Mouse (Mus musculus): ENCODE measurements around the gene Gm17482. TPM values are rescaled to one million over a fixed set of nuclear protein-coding genes. Genes with fewer than 3 reads are reported as not detected.

The Gm17482 gene
- polyA plus RNA-seq, 1 experiment from 2014 or later = not detected

GRCm38 (mm10) chr6:115271326-115271725 lies 44.2 kb downstream of the Gm17482 start:
- Histone ChIP-seq H3K36me3 (ENCODE audit: insufficient read depth, low read length) (no peaks in the 10 kb centered on the region), H3K4me1 (replicated peaks; ENCODE audit: insufficient read depth, low read length) (peaks cover 5% of the 10 kb centered on the region; the same call in 1 of the 2 replicates), H3K4me2 (ENCODE audit: low read length) (no peak overlapping the region), H3K9ac (ENCODE audit: low read depth, low read length) (no peak overlapping the region), H3K27ac (no peak overlapping the region), H3K27me3 (ENCODE audit: insufficient read depth, low read length) (no peaks in the 10 kb centered on the region), H3K4me3 (replicated peaks; ENCODE audit: low read depth, low read length) (no peak overlapping the region), H3K9me3 (replicated peaks; ENCODE audit: low read length) (no peaks in the 10 kb centered on the region)
- no peak for ATAC-seq (replicated peaks; ENCODE audit: low FRiP score, low read depth)
- TF ChIP-seq CTCF (IDR thresholded peaks at IDR 0.05; ENCODE audit: low read depth) = no peak
- no peak for DNase-seq (ENCODE audit: low spot score)
- 71% methylated on average over 3 of the region's 3 CpGs for WGBS

- no peaks in the 10 kb centered on the region for H3K9me3 ChIP-seq (replicated peaks; ENCODE audit: low read length)
- no peak overlapping the region for H3K9ac ChIP-seq (ENCODE audit: low read depth, low read length)
- H3K27ac ChIP-seq = no peak overlapping the region
- H3K4me1 ChIP-seq (replicated peaks; ENCODE audit: insufficient read depth, low read length) = peaks cover 5% of the 10 kb centered on the region; the same call in 1 of the 2 replicates
- H3K4me3 ChIP-seq (replicated peaks; ENCODE audit: low read depth, low read length) = no peak overlapping the region
- 3% methylated on average over 4 of the region's 4 CpGs for WGBS
- H3K4me2 ChIP-seq (ENCODE audit: low read length) = no peak overlapping the region
- peak; percentile 62 for DNase-seq (ENCODE audit: low spot score)
- peak; percentile 59 for ATAC-seq (replicated peaks; ENCODE audit: low FRiP score, low read depth)
- no peaks in the 10 kb centered on the region for H3K27me3 ChIP-seq (ENCODE audit: insufficient read depth, low read length)
- no peak for TF ChIP-seq CTCF (IDR thresholded peaks at IDR 0.05; ENCODE audit: low read depth)
- H3K36me3 ChIP-seq (ENCODE audit: insufficient read depth, low read length) = no peaks in the 10 kb centered on the region
Observed at GRCm38 (mm10) chr6:115271866-115272271, 44.7 kb downstream of the Gm17482 start.

GRCm38 (mm10) chr6:115273346-115273745 lies 46.2 kb downstream of the Gm17482 start:
- ATAC-seq (replicated peaks; ENCODE audit: low FRiP score, low read depth) (no peak), DNase-seq (ENCODE audit: low spot score) (peak; percentile 44)
- no peaks in the 10 kb centered on the region for H3K27me3 ChIP-seq (ENCODE audit: insufficient read depth, low read length)
- H3K9ac ChIP-seq (ENCODE audit: low read depth, low read length) = no peak overlapping the region
- no peak overlapping the region for H3K4me3 ChIP-seq (replicated peaks; ENCODE audit: low read depth, low read length)
- no peaks in the 10 kb centered on the region for H3K36me3 ChIP-seq (ENCODE audit: insufficient read depth, low read length)
- H3K4me1 ChIP-seq (replicated peaks; ENCODE audit: insufficient read depth, low read length) = peaks cover 5% of the 10 kb centered on the region; the same call in 1 of the 2 replicates
- WGBS = 49% methylated on average over 10 of the region's 10 CpGs
- H3K27ac ChIP-seq = no peak overlapping the region
- H3K4me2 ChIP-seq (ENCODE audit: low read length) = no peak overlapping the region
- no peak for TF ChIP-seq CTCF (IDR thresholded peaks at IDR 0.05; ENCODE audit: low read depth)
- H3K9me3 ChIP-seq (replicated peaks; ENCODE audit: low read length) = no peaks in the 10 kb centered on the region

GRCm38 (mm10) chr6:115274705-115275104 lies 47.6 kb downstream of the Gm17482 start:
- TF ChIP-seq CTCF (IDR thresholded peaks at IDR 0.05; ENCODE audit: low read depth) = no peak
- Histone ChIP-seq H3K9ac (ENCODE audit: low read depth, low read length) (no peak overlapping the region), H3K4me2 (ENCODE audit: low read length) (no peak overlapping the region), H3K36me3 (ENCODE audit: insufficient read depth, low read length) (no peaks in the 10 kb centered on the region), H3K4me1 (replicated peaks; ENCODE audit: insufficient read depth, low read length) (peaks cover 5% of the 10 kb centered on the region; the same call in 1 of the 2 replicates), H3K27me3 (ENCODE audit: insufficient read depth, low read length) (no peaks in the 10 kb centered on the region), H3K9me3 (replicated peaks; ENCODE audit: low read length) (no peaks in the 10 kb centered on the region), H3K27ac (no peak overlapping the region), H3K4me3 (replicated peaks; ENCODE audit: low read depth, low read length) (no peak overlapping the region)
- no peak for ATAC-seq (replicated peaks; ENCODE audit: low FRiP score, low read depth)
- WGBS = 54% methylated on average over 9 of the region's 9 CpGs
- DNase-seq (ENCODE audit: low spot score) = peak; percentile 14

GRCm38 (mm10) chr6:115275116-115275815 lies 48.1 kb downstream of the Gm17482 start:
- H3K9me3 ChIP-seq (replicated peaks; ENCODE audit: low read length) = no peaks in the 10 kb centered on the region
- ATAC-seq (replicated peaks; ENCODE audit: low FRiP score, low read depth) (no peak), DNase-seq (ENCODE audit: low spot score) (no peak)
- H3K27ac ChIP-seq = no peak overlapping the region
- 81% methylated on average over 10 of the region's 10 CpGs for WGBS
- H3K36me3 ChIP-seq (ENCODE audit: insufficient read depth, low read length) = no peaks in the 10 kb centered on the region
- no peak overlapping the region for H3K9ac ChIP-seq (ENCODE audit: low read depth, low read length)
- no peak for TF ChIP-seq CTCF (IDR thresholded peaks at IDR 0.05; ENCODE audit: low read depth)
- H3K4me3 ChIP-seq (replicated peaks; ENCODE audit: low read depth, low read length) = no peak overlapping the region
- H3K4me1 ChIP-seq (replicated peaks; ENCODE audit: insufficient read depth, low read length) = peaks cover 5% of the 10 kb centered on the region; the same call in 1 of the 2 replicates
- H3K27me3 ChIP-seq (ENCODE audit: insufficient read depth, low read length) = no peaks in the 10 kb centered on the region
- no peak overlapping the region for H3K4me2 ChIP-seq (ENCODE audit: low read length)

- Histone ChIP-seq H3K27me3 (ENCODE audit: insufficient read depth, low read length) (no peaks in the 10 kb centered on the region), H3K27ac (no peak overlapping the region), H3K4me2 (ENCODE audit: low read length) (no peak overlapping the region), H3K9ac (ENCODE audit: low read depth, low read length) (no peak overlapping the region), H3K4me3 (replicated peaks; ENCODE audit: low read depth, low read length) (no peak overlapping the region), H3K9me3 (replicated peaks; ENCODE audit: low read length) (no peaks in the 10 kb centered on the region), H3K4me1 (replicated peaks; ENCODE audit: insufficient read depth, low read length) (no peaks in the 10 kb centered on the region), H3K36me3 (ENCODE audit: insufficient read depth, low read length) (no peaks in the 10 kb centered on the region)
- WGBS = 75% methylated on average over 8 of the region's 8 CpGs
- DNase-seq (ENCODE audit: low spot score) (no peak), ATAC-seq (replicated peaks; ENCODE audit: low FRiP score, low read depth) (no peak)
- no peak for TF ChIP-seq CTCF (IDR thresholded peaks at IDR 0.05; ENCODE audit: low read depth)
Observed at GRCm38 (mm10) chr6:115278086-115278485, 50.9 kb downstream of the Gm17482 start.
